Mouse (Mus musculus): Measurements from ENCODE around the gene Cenpi.

- TF ChIP-seq POLR2A (IDR thresholded peaks at IDR 0.05; ENCODE audit: borderline replicate concordance, control insufficient read depth, low read depth, low read length) (no peak), CTCF (IDR thresholded peaks at IDR 0.05; ENCODE audit: control insufficient read depth, insufficient read depth, low read length) (no peak)
These were observed 51.5 kb downstream of the Cenpi start for GRCm38 (mm10) chrX:134359336-134359735.

All from bone marrow, adult 2 months (tissue).